Mouse (Mus musculus) megakaryocyte progenitor cell, adult 5-6 weeks (primary cell): ENCODE results near the gene Cd200r1. TPM values are rescaled to one million over a fixed set of nuclear protein-coding genes. Genes with fewer than 3 reads are reported as not detected.
"Not testable (repeated sequence)": the region's sequence is repeated elsewhere in the genome, so short reads cannot be mapped to it uniquely, and the experiment has no call there.

ENCODE experiments used
- ATAC-seq: replicated peaks from 2 replicates; pipeline ENCODE4 v1.8.0; 2016; ENCODE audit warnings: mild to moderate bottlenecking, moderate TSS enrichment, inconsistent platforms; ENCODE audit not compliant: poor library complexity
- total RNA-seq, 2 experiments: library from RNA; stranded (forward) in 1 of 2; stranded (reverse) in 1 of 2; fragments of 157-497, 149-512 nt in 1 of 2; fragments of 200-1000 nt in 1 of 2; gene quantifications; 2 replicates each; pipeline versions ENCODE4 v1.2.3 to v1.2.4; 2015 to 2017

Cd200r1 gene
- total RNA-seq, 2 experiments from 2014 or later: 5.6 to 8.0 TPM

GRCm38 (mm10) chr16:44761811-44762210 is 3.7 kb upstream of the Cd200r1 start:
- ATAC-seq: peak; percentile 39; the same call in 1 of the 2 replicates

DNA sequence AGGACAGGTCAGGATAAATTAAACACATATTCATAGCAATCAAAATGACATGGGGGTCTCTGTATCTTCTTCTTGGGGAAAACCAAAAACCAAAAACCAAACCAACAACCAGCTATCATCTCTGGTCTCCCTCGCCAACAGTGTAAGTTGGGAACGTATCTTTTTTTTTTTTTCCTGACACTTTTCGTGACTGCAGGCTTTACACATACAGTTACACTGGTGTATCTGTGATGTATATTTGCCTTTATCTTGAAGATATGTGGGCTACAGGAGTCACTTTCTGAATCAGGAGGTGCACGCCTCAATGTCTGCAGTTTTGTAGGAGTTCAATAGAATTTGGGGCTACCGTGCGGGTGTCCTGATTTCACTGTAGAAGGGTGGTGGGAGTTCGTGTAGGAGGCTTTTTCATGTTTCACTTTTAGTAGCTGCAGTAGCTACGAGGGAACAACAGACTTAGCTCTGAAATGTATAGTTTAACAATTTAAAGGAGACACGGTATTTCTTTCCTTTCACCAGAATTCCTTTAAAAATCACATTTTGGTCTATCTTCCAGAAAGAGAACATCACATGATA is 870 bp downstream of the Cd200r1 start:
- ATAC-seq: no peak

DNA sequence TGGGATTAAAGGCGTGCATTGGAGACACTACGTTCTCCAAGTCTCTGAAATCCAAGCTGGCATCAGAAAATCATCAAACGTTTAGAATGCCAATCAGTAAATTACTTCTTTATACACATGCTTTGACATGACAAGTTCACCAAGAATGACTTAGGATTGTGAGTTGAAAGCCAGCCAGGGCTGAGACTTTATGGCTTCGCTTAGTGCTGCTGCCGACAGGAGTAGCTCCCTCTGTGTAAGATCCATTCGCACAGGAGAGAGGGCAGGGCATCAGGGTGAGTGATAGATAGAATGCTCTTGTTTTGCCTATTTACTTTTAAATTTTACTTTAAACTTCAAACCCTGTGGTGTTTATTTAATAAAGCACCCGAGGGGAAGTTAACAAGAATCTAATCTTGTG is 2.0 kb downstream of the Cd200r1 start:
- ATAC-seq: no peak

GRCm38 (mm10) chr16:44767967-44768366 is 2.4 kb downstream of the Cd200r1 start:
- ATAC-seq: peak; percentile 78

DNA sequence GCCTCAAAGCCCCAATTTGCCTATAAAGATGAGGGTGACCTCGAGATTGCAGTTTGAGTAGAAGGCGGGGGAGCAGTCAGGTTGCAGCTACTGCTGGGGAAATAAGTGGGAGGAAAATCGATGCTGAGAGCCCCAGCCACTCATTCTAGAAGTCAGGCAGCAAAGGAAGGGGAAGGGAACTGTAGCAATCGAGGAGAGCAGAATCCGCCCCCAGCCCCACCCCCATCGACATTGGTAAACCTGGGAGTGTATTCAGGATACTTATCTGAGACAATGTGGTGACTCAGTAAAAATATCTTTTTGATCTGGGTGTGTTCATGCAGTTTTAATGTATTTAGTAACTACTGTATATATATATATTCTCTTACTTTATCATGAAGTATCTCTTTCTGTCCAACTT is 7.0 kb downstream of the Cd200r1 start:
- ATAC-seq: peak; percentile 36

- peak; percentile 59 for ATAC-seq
Observed at GRCm38 (mm10) chr16:44773673-44774072, 8.1 kb downstream of the Cd200r1 start.

DNA sequence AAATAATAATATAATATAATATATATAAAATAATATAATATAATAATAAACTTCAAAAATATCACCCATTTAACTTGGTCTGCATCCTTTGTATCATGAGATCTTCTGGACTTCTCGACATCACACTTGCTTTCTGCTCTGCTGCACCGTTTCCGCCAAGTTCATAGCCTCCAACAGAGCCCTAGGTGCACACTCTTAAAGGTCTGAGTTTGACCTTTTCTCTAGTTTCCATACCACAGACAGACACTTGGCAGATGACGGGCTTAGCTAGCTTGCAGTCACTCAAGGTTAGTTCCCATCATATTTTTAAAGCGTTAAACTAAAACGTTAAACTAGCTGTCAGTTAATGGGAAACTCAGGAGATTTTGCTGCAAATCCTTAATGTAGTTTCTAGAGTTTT is 8.7 kb downstream of the Cd200r1 start:
- ATAC-seq: no peak

DNA sequence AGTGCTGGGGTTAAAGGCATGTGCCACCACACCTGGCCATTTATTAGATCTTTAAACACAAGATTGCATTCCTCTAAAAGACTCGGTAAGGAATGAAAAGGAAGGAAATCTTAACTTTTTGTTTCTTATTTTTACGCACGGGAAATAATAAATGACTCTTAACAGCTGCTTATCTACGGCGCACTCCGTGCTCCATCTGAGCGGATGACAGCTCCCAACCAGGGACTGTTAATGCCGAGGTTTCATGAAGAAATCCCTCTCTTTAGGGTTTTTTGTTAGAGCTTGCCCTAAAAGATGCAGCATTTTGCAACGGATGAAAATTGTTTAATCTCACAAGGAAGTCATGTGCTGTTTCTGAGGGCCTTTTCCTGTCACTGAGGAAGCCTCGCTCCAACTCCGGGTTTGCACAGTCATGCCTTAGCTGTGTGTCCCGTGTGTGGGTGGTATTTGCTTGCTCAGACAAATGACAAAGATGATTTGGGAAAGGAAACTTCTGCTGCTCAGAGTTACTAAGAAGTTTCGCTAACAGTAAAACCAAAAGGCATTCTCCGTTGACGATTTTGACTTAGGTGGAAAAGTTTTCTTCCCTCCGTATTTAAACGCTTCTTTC is 13.1 kb downstream of the Cd200r1 start:
- ATAC-seq: peak; percentile 96

DNA sequence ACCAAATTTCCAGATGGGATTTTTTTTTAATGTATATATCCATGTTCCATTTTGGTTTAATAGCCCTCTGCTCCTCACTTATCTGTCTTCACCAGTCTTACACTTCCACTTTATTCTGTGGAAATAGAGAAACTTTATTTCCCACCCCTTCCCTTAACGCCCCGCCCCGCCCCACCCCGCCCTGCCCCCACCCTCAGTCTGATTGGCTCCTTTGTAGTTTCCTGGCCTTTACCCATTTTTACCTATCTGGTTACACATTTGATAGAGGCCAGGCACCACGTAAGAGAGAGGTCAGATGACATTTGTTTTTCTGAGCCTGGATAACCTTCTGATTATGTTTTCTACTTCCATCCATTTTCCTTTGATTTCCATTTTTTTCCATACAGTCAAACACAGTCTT is 14.0 kb downstream of the Cd200r1 start:
- no peak for ATAC-seq

DNA sequence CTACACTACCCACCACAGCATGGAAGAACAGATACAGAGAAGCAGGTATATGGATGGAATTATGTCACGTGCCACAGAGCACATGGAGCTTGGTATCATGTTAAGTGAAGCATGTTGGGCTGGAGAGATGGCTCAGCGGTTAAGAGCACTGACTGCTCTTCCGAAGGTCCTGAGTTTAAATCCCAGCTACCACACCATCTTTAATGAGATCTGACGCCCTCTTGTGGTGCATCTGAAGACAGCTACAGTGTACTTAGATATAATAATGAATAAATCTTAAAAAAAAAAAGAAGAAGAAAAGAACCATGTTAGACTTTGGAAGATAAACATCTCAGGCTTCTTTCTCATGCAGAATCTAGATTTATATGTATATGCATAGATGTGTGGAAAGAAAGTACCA is 15.2 kb downstream of the Cd200r1 start:
- no peak for ATAC-seq

DNA sequence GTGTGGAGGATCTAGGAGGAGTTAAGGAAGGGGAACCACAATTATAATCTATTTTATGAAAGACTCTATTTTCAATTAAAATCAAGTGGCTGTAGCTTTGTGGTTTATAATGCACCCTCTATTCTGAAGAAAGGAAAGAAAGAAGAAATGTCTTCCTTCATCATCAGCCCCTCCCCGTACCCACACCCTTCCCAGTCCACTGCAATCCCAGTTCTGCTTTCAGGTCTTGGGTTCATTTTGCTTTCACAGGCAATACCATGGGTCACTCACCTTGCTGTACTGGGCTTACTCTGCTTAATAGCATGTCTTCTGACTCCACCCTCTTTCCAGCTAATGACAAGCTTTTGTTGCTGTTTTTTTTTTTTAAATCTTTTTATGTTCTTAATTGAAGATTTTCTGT is 21.4 kb downstream of the Cd200r1 start:
- ATAC-seq: no peak

DNA sequence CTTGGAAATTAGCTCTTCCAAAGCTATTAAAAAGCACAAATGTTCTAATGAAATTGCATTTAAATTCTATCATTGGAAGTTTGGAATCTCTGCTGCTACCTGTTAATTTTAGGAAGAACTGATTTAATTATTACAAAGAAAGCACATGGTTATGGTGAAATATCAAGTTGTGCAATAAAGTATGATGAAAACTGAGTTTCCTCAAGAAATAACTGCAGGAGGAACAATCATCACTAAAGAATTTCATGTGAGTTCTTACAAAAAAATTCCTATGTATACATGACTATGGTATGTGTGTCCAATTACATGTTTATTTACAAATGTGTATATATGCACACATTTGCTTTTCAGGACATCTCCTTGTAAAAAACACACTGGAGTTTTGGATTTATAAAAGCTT is 28.9 kb downstream of the Cd200r1 start:
- no peak for ATAC-seq

- no peak for ATAC-seq
Observed at GRCm38 (mm10) chr16:44805976-44806375, 40.4 kb downstream of the Cd200r1 start.

DNA sequence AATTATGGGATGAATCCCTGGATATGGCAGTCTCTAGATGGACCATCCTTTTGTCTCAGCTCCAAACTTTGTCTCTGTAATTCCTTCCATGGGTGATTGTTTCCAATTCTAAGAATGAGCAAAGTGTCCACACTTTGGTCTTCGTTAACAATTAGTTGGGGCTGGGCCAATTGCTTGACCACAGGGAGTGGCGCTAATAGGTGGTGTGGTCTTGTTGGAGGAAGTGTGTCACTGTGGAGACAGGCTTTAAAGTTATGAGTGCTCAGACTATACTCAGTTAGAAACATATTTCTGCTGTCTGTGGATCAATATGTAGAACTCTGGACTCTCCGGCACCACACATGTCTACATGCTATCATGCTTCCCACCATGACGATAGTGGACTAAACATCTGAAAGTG is 44.7 kb downstream of the Cd200r1 start:
- ATAC-seq: not testable (repeated sequence)

DNA sequence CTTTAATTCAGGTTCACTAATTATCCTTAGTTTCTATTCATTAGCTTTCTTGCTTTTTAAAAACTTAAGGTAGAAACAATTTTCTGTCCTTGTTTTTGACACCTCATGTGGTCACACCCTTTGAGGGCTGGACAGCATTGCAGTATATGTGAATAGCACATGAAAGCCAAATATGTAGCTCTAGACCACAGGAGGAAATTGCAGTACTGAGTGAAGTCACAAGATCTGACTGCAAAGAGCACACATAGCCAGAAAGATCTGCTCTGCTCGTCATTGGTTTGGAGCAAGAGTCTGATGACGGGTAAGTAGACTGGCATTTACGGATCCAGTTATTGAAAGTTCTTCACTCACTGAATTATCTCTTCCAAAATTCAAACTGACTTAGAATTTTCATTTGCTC is 46.0 kb downstream of the Cd200r1 start, which contains the start of gene Cd200r4:
Cd200r4 (plus strand) TSS at position 190 of the 400 bp plus-strand sequence.
- ATAC-seq: peak; percentile 84

DNA sequence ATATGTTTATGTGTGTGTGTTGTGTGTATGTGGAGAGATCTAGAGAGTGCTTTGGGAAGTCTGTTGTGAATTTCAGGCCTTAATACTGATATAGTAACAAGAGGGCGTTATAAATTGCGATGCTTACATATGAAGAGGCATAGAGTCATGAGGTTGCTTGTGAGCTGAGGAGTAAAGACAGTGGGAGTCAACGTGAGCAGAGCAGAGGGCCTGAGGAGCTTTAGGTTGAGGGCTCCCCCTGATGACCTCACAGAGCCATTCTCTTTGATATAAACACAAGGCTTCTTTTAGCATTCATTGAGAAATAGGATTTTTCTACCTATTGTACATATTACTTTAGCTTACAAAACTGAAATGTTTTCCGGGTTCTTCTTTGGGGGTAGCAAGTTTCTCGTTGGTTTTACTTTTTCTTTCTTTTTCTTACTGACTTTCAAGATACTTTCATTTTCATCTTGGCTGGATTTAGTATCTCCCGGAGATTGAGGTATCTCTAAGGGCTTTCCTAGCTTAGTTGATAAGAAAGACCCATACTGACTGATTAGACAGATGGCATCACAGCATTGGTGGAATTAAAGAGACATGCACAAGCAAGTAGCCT is 47.0 kb downstream of the Cd200r1 start:
- ATAC-seq: no peak

- no peak for ATAC-seq
Observed at GRCm38 (mm10) chr16:44818010-44818409, 52.5 kb downstream of the Cd200r1 start.

DNA sequence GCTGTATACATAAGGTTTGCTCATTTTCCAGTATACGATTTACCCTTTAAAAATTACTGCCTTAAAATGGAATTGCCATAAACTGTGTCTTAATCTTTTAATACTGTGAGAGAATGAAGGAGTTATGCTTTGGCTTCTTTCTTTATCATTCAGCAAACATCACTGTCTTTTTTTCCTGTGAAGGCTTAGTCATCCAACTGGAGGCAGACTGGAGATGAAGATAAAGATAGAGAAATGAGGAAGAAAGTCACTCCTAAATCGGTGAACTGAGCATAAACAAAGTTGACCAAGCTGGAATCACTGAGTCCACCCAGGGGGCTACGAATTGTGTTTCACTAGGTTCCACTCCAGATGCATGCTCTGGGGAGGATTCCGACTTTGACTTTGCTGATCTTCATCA is 55.0 kb downstream of the Cd200r1 start:
- no peak for ATAC-seq

DNA sequence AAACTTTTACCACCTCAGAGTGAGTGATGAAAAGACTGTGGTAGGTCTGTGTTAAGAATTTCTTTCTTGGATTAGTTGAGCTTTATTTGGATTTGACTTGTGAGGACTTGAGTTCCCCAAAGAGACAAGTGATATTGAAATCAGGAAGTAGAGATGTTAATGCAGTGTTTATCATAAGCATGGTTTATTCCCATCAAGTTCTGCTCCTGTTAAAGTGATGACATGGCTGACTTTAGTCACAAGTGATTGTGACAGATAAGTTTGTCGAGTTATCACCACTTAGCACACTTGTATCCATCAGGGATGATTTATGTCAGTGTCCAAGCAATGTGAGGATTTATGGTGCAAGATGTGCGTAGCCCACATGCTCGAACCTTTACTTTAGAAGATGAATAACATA is 66.8 kb downstream of the Cd200r1 start:
- no peak for ATAC-seq

GRCm38 (mm10) chr16:44833189-44833588 is 67.7 kb downstream of the Cd200r1 start:
- not testable (repeated sequence) for ATAC-seq
